Mouse (Mus musculus): ENCODE measurements at regions not wholly inside any gene's neighbourhood (a gene's known extent, or its start where the extent isn't known, plus 50 kb on each side); places are given as distances from the start of the nearest gene placed in this dataset.

- DNase-seq (ENCODE audit: low spot score in 2 of 2) = no peak
Measured at GRCm38 (mm10) chr1:41065130-41065529, 259.7 kb downstream of the Tmem182 start.

DNA sequence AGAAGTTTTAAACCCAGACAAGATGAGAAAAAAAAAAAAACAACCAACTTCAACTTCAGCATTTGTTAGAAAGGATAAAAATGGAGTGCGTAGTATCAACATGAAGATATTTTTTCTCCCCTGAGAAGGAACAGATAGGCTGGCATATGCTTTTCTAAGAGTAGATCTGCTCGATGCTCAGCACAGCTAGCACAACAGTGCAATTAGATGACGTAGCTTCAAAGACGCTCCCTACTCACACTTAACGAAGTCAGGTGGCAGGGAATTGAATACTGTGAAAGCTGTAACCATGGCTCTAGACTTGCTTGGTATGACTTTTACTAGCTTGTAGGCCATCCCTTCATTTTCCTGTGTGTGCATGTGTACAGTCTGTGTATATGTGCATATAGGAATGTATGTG is 299.5 kb downstream of the Tmem182 start:
- DNase-seq (ENCODE audit: low spot score in 2 of 2) = no peak

DNA sequence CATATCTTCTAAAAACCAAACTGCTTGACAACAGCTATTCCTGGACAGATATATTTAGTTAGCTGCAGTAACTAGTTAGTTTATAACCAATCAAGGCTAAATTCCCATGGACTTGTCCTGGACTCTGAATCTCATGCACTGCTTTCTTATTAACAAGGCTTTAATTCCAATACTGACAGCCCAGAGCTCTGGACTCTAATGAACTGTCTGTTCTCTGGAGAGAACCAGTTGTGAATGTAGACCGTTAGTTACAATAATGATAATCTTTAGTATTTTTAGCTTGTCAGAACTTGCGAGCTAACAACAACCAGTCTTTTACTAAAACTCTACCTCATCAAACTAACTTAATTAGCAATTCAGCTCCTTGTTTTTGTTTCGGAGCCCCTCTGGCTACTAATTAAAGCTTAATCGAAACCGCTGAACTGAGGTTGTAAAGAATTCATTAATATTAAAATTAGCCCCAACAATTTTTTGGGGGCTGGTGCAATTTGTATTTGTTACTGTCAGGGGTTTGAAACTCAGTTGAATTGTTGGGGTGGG is 316.3 kb downstream of the Tmem182 start:
- no peak for DNase-seq (ENCODE audit: low spot score in 2 of 2)

GRCm38 (mm10) chr1:41131410-41131809 is 326.0 kb downstream of the Tmem182 start:
- no peak for DNase-seq (ENCODE audit: low spot score in 2 of 2)

DNA sequence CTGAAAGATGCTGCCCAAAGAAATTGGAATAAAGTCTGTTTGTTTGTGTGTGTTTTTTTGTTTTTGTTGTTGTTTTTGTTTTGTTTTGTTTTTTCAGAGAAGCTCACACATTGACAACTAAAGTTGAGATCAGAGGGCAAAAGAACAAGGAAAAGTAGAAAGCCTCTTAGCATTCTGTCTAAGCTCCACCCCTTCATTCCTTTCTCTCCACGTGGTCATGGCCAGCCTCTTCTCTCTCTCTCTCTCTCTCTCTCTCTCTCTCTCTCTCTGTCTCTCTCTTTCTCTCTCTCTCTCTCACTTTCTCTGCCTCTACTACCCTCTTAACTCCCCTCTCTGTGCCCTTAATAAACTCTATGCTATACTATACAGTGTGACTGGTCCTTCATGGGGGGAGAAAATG is 327.7 kb downstream of the Tmem182 start:
- DNase-seq (ENCODE audit: low spot score in 2 of 2) = no peak

GRCm38 (mm10) chr1:41133946-41134345 is 328.5 kb downstream of the Tmem182 start:
- peak in 1 of 2 experiments; percentile 11 for DNase-seq (ENCODE audit: low spot score in 2 of 2)

DNA sequence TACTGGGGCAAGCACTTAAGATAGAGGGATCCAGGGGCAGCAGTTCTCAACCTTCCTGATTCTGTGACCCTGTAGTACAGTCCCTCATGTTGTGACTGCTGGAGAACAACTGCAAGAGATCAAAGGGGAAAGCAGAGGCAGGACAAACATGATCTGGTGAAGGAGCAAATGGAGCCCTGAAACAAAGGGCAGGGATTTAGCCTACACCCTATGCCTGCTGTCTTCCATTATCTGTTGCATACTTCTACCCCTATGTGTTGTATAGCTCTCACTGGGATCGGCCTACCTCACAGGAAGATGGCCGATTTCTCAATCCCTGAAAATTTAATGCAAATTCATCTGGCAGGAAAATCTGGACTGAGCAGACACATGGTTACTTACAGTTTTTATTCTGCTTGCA is 334.3 kb downstream of the Tmem182 start:
- DNase-seq (ENCODE audit: low spot score in 2 of 2) = no peak

GRCm38 (mm10) chr1:41140542-41140941 is 335.1 kb downstream of the Tmem182 start:
- DNase-seq (ENCODE audit: low spot score in 2 of 2) = no peak

DNA sequence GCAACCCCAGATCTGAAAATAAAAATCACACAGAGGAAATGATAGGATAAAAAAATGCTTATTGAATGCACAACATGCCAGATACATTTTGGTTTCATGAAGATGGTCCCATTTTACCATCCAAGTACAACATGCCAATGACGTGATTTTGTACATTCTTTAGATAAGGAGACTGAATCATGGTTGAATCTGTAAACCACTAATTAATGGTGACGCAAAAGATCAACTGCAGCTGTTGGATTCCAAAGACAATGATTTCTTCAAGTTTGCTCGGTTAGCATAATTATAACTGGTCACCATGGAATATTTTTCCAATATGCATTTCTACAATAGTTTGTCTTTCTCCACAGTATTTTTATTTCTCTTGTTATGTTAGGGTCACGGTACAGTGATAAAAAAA is 336.6 kb downstream of the Tmem182 start:
- DNase-seq (ENCODE audit: low spot score in 2 of 2) = no peak

- no peak for DNase-seq (ENCODE audit: low spot score in 2 of 2)
Measured at GRCm38 (mm10) chr1:41152516-41152915, 347.1 kb downstream of the Tmem182 start.

- DNase-seq (ENCODE audit: low spot score in 2 of 2) = no peak
Measured at GRCm38 (mm10) chr1:41153174-41153999, 348.0 kb downstream of the Tmem182 start.

- DNase-seq (ENCODE audit: low spot score in 2 of 2) = no peak
Measured at GRCm38 (mm10) chr1:41154198-41154597, 348.8 kb downstream of the Tmem182 start.

DNA sequence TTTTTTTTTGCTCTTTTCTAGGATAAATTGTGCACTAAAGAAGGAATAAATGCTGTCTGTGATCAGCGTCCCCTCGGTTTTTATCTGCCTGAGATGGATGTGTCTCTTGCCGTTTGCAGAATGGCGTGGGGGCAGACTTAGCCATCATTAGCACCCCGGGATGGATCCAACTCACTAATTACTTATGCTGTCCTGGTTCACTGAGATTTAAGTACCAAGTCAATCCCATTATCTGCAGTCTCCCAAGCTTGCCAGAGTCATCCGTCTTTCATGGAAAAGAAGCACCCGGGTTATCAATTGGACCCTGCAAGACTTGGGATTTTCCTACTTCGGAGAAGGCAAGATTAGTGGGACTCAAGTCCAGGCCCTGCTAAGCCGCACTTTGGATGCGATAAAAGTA is 351.5 kb downstream of the Tmem182 start:
- no peak for DNase-seq (ENCODE audit: low spot score in 2 of 2)

- no peak for DNase-seq (ENCODE audit: low spot score in 2 of 2)
Measured at GRCm38 (mm10) chr1:41157651-41158513, 352.5 kb downstream of the Tmem182 start.

- no peak for DNase-seq (ENCODE audit: low spot score in 2 of 2)
Measured at GRCm38 (mm10) chr1:41165878-41166786, 360.7 kb downstream of the Tmem182 start.

- DNase-seq (ENCODE audit: low spot score in 2 of 2) = no peak
Measured at GRCm38 (mm10) chr1:41166787-41167420, 361.5 kb downstream of the Tmem182 start.

DNA sequence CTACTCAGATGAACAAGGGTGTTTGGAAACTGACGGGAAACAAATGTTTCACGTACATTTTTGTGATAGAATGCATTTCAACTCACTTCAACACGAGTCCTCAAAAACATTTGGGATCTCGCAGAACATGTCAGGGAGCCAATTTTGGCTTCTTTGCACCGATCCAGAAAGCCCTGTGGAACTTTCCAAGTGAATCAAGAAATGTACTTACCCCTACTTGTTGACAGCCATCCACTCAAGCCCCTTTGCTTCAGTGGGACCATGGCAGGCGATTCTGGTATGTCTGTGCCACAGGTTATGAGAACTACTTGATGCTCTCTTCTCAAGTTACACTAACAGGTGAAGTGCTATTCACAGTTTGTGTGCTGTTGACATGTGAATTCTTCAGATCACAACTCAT is 381.6 kb downstream of the Tmem182 start:
- DNase-seq (ENCODE audit: low spot score in 2 of 2) = no peak

DNA sequence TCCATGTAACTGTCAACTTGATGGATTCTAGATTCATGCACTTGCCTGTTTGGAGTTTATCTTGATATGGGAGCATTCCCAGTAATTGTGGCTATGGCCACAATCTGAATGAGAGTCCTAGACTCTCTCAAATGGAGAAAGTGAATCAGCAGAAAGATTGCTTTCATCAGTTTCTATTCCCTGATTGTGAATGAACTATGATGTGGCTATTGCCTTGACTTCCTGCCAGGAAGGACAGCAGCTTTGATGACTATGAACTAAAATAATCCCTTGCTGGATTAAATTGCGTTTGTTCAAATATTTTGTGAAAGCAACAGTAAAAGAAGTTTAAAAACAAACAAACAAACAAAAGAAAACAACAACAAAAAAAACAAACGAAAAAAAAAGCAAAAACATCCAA is 407.5 kb downstream of the Tmem182 start:
- DNase-seq (ENCODE audit: low spot score in 2 of 2) = no peak

DNA sequence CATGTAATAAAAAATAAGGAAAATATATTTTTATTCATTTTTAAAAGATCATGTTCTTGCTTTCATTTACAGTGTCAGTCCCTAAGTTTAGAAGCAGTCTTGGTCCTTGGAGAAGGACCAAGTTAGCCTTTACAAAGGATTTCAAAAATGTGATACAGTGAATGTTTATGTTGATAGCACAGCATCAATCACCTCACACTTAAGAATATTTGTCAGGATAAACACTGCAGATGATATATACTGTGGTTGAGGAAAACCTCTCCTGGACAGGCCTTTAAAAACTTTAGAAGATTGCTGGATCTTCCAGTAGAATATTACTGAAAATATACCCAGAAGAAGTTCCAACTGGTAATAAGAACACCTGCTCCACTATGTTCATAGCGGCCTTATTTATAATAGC is 420.4 kb downstream of the Tmem182 start:
- DNase-seq (ENCODE audit: low spot score in 2 of 2) = no peak

DNA sequence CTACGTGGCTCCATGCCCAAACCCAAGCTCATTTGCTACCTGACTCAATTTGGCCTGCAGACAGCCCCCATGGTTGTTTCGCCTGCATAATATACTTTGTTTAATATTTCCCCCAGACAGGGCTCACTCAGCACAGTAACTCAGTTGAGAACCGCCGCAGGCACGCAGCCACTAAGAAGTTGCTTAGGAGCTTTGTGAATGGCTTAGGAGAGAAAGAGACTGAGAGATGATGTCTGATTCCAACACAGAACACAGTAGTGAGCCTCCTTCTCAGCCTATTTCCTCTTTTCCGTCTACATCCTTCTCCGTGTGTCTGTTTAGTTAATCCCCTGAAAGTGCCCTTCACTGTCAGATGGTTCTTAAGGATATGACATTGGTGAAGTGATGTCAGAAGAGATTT is 429.9 kb downstream of the Tmem182 start:
- DNase-seq (ENCODE audit: low spot score in 2 of 2) = no peak

- DNase-seq (ENCODE audit: low spot score in 2 of 2) = no peak
Measured at GRCm38 (mm10) chr1:41243000-41243399, 437.6 kb downstream of the Tmem182 start.
